Mouse (Mus musculus) MEL (cell line): Measurements from ENCODE around the gene Grem1. TPM values are rescaled to one million over a fixed set of nuclear protein-coding genes. Genes with fewer than 3 reads are reported as not detected.

Experiments
- DNase-seq: peaks from one replicate; pipeline ENCODE4 v3.0.0; 2011; ENCODE audit warnings: low read depth, low spot score
- H3K27ac ChIP-seq: 2 replicates; pipeline ENCODE4 v1.5.1; 2012; ENCODE audit warnings: low read depth, mild to moderate bottlenecking, control low read depth, low read length, moderate library complexity; ENCODE audit not compliant: control insufficient read depth
- H3K27me3 ChIP-seq, 2 experiments: fragments of 150-350 bp in 1 of 2; sonication (generic) in 1 of 2; 2 replicates each; pipeline ENCODE4 v1.6.1; 2012; ENCODE audit warnings: low read length in 2 of 2, mild to moderate bottlenecking in 2 of 2, improper control_type of control experiment in 1 of 2, moderate library complexity in 1 of 2; ENCODE audit not compliant: insufficient read depth in 2 of 2, control insufficient read depth in 1 of 2
- H3K36me3 ChIP-seq, 2 experiments: 2 replicates each; pipeline ENCODE4 v1.6.1; 2012 to 2014; ENCODE audit warnings: low read length in 2 of 2, improper control_type of control experiment in 1 of 2, inconsistent platforms in 1 of 2, mild to moderate bottlenecking in 1 of 2; ENCODE audit not compliant: insufficient read depth in 2 of 2, control insufficient read depth in 1 of 2
- H3K4me1 ChIP-seq, 2 experiments: fragments of 150-350 bp in 1 of 2; sonication (generic) in 1 of 2; 2 replicates each; pipeline ENCODE4 v1.6.1; 2012; ENCODE audit warnings: low read length in 2 of 2, improper control_type of control experiment in 1 of 2, mild to moderate bottlenecking in 1 of 2; ENCODE audit not compliant: insufficient read depth in 2 of 2, control insufficient read depth in 1 of 2
- H3K4me3 ChIP-seq, 2 experiments: fragments of 150-350 bp in 1 of 2; sonication (generic) in 1 of 2; 2 replicates each; pipeline ENCODE4 v1.5.1; 2012; ENCODE audit warnings: low read depth in 2 of 2, low read length in 2 of 2, mild to moderate bottlenecking in 2 of 2, moderate library complexity in 2 of 2, control low read depth in 1 of 2, improper control_type of control experiment in 1 of 2; ENCODE audit not compliant: control insufficient read depth in 1 of 2, insufficient read depth in 1 of 2
- H3K79me2 ChIP-seq: 2 replicates; pipeline ENCODE4 v1.6.1; 2012; ENCODE audit warnings: mild to moderate bottlenecking, low read length, moderate library complexity; ENCODE audit not compliant: control insufficient read depth, poor library complexity, insufficient read depth
- H3K9ac ChIP-seq: 2 replicates; pipeline ENCODE4 v1.6.1; 2012; ENCODE audit warnings: low read depth, mild to moderate bottlenecking, control low read depth, low read length, moderate library complexity; ENCODE audit not compliant: control insufficient read depth, poor library complexity, severe bottlenecking
- H3K9me3 ChIP-seq: fragments of 150-350 bp; sonication (generic); replicated peaks from 2 replicates; pipeline ENCODE4 v1.6.1; 2012; ENCODE audit warnings: mild to moderate bottlenecking, low read length, improper control_type of control experiment, moderate library complexity; ENCODE audit not compliant: insufficient read depth
- CHD1 ChIP-seq: IDR thresholded peaks from 2 replicates; pipeline ENCODE4 v1.6.1; 2012; ENCODE audit warnings: low read depth, mild to moderate bottlenecking, inconsistent platforms, low read length, improper control_type of control experiment
- ELF1 ChIP-seq: IDR thresholded peaks from 2 replicates; pipeline ENCODE4 v1.6.1; 2014; ENCODE audit warnings: low read depth, mild to moderate bottlenecking, inconsistent platforms, low read length, improper control_type of control experiment, moderate library complexity
- EP300 ChIP-seq, 2 experiments: IDR thresholded peaks; 2 replicates each; pipeline ENCODE4 v1.6.1; 2011; ENCODE audit warnings: improper control_type of control experiment in 2 of 2, low read length in 2 of 2, low read depth in 1 of 2, mild to moderate bottlenecking in 1 of 2
- GATA1 ChIP-seq: IDR thresholded peaks from 2 replicates; pipeline ENCODE4 v1.6.1; 2011; ENCODE audit warnings: low read depth, low read length, improper control_type of control experiment
- HCFC1 ChIP-seq: IDR thresholded peaks from 2 replicates; pipeline ENCODE4 v1.6.1; 2012; ENCODE audit warnings: low read depth, mild to moderate bottlenecking, inconsistent platforms, low read length, improper control_type of control experiment, moderate library complexity
- JUND ChIP-seq: IDR thresholded peaks from 2 replicates; pipeline ENCODE4 v1.6.1; 2011; ENCODE audit warnings: low read depth, mild to moderate bottlenecking, improper control_type of control experiment, low read length
- MAFK ChIP-seq: IDR thresholded peaks from 2 replicates; pipeline ENCODE4 v1.6.1; 2011; ENCODE audit warnings: low read depth, mild to moderate bottlenecking, low read length, improper control_type of control experiment, borderline replicate concordance
- MXI1 ChIP-seq: IDR thresholded peaks from 2 replicates; pipeline ENCODE4 v1.6.1; 2011; ENCODE audit warnings: mild to moderate bottlenecking, low read depth, low read length, improper control_type of control experiment
- MYB ChIP-seq: IDR thresholded peaks from 2 replicates; pipeline ENCODE4 v1.6.1; 2011; ENCODE audit warnings: mild to moderate bottlenecking, low read depth, low read length, improper control_type of control experiment
- MYC ChIP-seq: IDR thresholded peaks from 2 replicates; pipeline ENCODE4 v1.6.1; 2011; ENCODE audit warnings: low read depth, mild to moderate bottlenecking, low read length, improper control_type of control experiment, moderate library complexity
- NELFE ChIP-seq: IDR thresholded peaks from 2 replicates; pipeline ENCODE4 v1.6.1; 2011; ENCODE audit warnings: low read depth, low read length, improper control_type of control experiment
- NRF1 ChIP-seq: IDR thresholded peaks from 2 replicates; pipeline ENCODE4 v1.6.1; 2014; ENCODE audit warnings: low read depth, mild to moderate bottlenecking, inconsistent platforms, low read length, improper control_type of control experiment, moderate library complexity; ENCODE audit not compliant: poor library complexity, insufficient read depth, severe bottlenecking
- POLR2A ChIP-seq, 2 experiments: IDR thresholded peaks; 2 replicates each; pipeline ENCODE4 v1.6.1; 2011 to 2012; ENCODE audit warnings: low read length in 2 of 2, mild to moderate bottlenecking in 2 of 2, control low read depth in 1 of 2, improper control_type of control experiment in 1 of 2, low read depth in 1 of 2, moderate library complexity in 1 of 2; ENCODE audit not compliant: control insufficient read depth in 1 of 2, insufficient read depth in 1 of 2, poor library complexity in 1 of 2
- POLR2AphosphoS2 ChIP-seq: IDR thresholded peaks from 2 replicates; pipeline ENCODE4 v1.6.1; 2011; ENCODE audit warnings: low read length, improper control_type of control experiment
- RCOR1 ChIP-seq: IDR thresholded peaks from 2 replicates; pipeline ENCODE4 v1.6.1; 2012; ENCODE audit warnings: low read depth, mild to moderate bottlenecking, inconsistent platforms, low read length, improper control_type of control experiment
- SIN3A ChIP-seq: IDR thresholded peaks from 2 replicates; pipeline ENCODE4 v1.6.1; 2012; ENCODE audit warnings: low read length, improper control_type of control experiment, inconsistent platforms
- SMC3 ChIP-seq: IDR thresholded peaks from 2 replicates; pipeline ENCODE4 v1.6.1; 2011; ENCODE audit warnings: low read depth, low read length, improper control_type of control experiment
- TAL1 ChIP-seq: IDR thresholded peaks from 2 replicates; pipeline ENCODE4 v1.6.1; 2012; ENCODE audit warnings: mild to moderate bottlenecking, inconsistent platforms, low read length, moderate library complexity, mixed read lengths
- TBP ChIP-seq: IDR thresholded peaks from 2 replicates; pipeline ENCODE4 v1.8.0; 2011; ENCODE audit warnings: low read depth, low read length, improper control_type of control experiment
- TCF12 ChIP-seq: IDR thresholded peaks from 2 replicates; pipeline ENCODE4 v1.6.1; 2014; ENCODE audit warnings: low read depth, mild to moderate bottlenecking, inconsistent platforms, low read length, improper control_type of control experiment, moderate library complexity
- USF1 ChIP-seq: IDR thresholded peaks from 2 replicates; pipeline ENCODE4 v1.6.1; 2014; ENCODE audit warnings: low read depth, mild to moderate bottlenecking, inconsistent platforms, low read length, improper control_type of control experiment, moderate library complexity
- USF2 ChIP-seq, 2 experiments: IDR thresholded peaks; 2 replicates each; pipeline ENCODE4 v1.6.1; 2011 to 2012; ENCODE audit warnings: improper control_type of control experiment in 2 of 2, low read length in 2 of 2, borderline replicate concordance in 1 of 2, inconsistent platforms in 1 of 2, low read depth in 1 of 2, mild to moderate bottlenecking in 1 of 2; ENCODE audit not compliant: insufficient read depth in 1 of 2
- ZC3H11A ChIP-seq: IDR thresholded peaks from 2 replicates; pipeline ENCODE4 v1.6.1; 2012; ENCODE audit warnings: low read depth, mild to moderate bottlenecking, inconsistent platforms, low read length, improper control_type of control experiment
- ZKSCAN1 ChIP-seq: IDR thresholded peaks from 2 replicates; pipeline ENCODE4 v1.6.1; 2012; ENCODE audit warnings: low read depth, mild to moderate bottlenecking, inconsistent platforms, low read length, improper control_type of control experiment, moderate library complexity
- ZNF384 ChIP-seq: IDR thresholded peaks from 2 replicates; pipeline ENCODE4 v1.6.1; 2012; ENCODE audit warnings: low read depth, mild to moderate bottlenecking, inconsistent platforms, low read length, improper control_type of control experiment
- polyA plus RNA-seq, 2 experiments: library from polyadenylated mRNA; stranded (reverse) in 1 of 2; unstranded in 1 of 2; fragments of >175 nt in 1 of 2; fragments of >200 nt in 1 of 2; gene quantifications; 2 replicates each; pipeline versions ENCODE4 v1.2.1 to v1.2.4; 2012; ENCODE audit warnings: low replicate concordance in 2 of 2, low read depth in 1 of 2; ENCODE audit not compliant: insufficient read length in 2 of 2, insufficient read depth in 1 of 2, missing spikeins in 1 of 2
- total RNA-seq: library from RNA; depleted of rRNA; stranded (reverse); fragments of 300-350 nt; gene quantifications from 2 replicates; pipeline ENCODE4 v1.2.3, GENCODE M21; 2012

The Grem1 gene
- total and polyA plus RNA-seq, 3 experiments: not detected

DNA sequence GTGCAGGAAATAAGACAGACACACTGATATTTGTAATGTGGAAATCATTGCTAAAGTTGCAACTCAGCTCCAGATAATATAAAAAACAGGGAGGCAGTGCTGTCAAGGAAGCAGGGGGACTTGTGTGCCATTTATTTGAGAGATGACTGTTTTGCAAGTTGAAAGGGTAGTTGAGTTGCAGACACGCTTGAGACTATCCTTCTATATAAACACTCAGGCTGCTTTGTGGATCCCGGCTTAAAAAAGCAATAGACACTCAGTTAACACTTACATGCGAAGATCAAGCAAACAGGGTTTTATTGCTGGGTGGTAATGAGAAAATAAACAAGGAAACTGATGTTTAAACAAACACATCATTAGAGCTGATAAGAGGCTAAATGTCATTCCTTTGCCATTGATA, 26.4 kb upstream of the Grem1 start:
- Histone ChIP-seq H3K9me3 (no peaks in the 10 kb centered on the region), H3K9ac (no peak overlapping the region), H3K4me3 (no peak overlapping the region), H3K79me2 (no peaks in the 10 kb centered on the region), H3K36me3 (no peaks in the 10 kb centered on the region), H3K4me1 (no peaks in the 10 kb centered on the region), H3K27me3 (no peaks in the 10 kb centered on the region; a peak in 1 of 4 replicates), H3K27ac (no peak overlapping the region)
- no peak for DNase-seq
- TF ChIP-seq POLR2AphosphoS2 (no peak), TAL1 (no peak), NRF1 (no peak), HCFC1 (no peak), MAFK (no peak), TCF12 (no peak), CHD1 (no peak), NELFE (no peak), USF2 (IDR thresholded peaks at IDR 0.05; ENCODE audit: borderline replicate concordance in 1 of 2, insufficient read depth in 1 of 2, low read depth in 1 of 2, low read length in 2 of 2) (no peak), ZNF384 (no peak), TBP (no peak), ELF1 (no peak), GATA1 (no peak), USF1 (no peak), RCOR1 (no peak), MXI1 (no peak)

DNA sequence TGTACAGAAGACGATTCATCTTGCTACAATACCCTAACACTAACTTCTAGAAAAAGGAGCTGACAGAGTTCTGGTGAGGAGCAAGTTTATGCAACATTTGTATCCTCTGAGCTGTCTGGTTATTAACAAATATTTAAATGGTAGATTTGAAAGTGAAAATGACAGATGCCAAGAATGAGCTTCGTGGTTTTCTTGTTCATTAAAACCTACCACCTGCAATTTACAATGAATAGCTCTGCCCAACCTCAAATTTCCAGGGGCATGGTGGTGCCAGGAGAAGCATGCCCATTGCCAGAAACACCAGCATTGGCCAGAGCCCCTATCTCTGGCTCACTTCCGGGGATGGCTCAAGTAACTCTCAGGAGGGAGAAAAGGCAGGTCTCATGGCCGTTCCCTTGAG, 23.1 kb upstream of the Grem1 start:
- Histone ChIP-seq H3K79me2 (no peaks in the 10 kb centered on the region), H3K4me3 (no peak overlapping the region), H3K27me3 (no peaks in the 10 kb centered on the region; a peak in 1 of 4 replicates), H3K9me3 (no peaks in the 10 kb centered on the region), H3K9ac (no peak overlapping the region), H3K36me3 (no peaks in the 10 kb centered on the region), H3K4me1 (no peaks in the 10 kb centered on the region), H3K27ac (no peak overlapping the region)
- no peak for TF ChIP-seq RCOR1
- no peak for TF ChIP-seq SMC3
- TF ChIP-seq MAFK: no peak
- no peak for TF ChIP-seq EP300 (IDR thresholded peaks at IDR 0.05; ENCODE audit: low read depth in 1 of 2, low read length in 2 of 2)
- TF ChIP-seq TCF12: no peak
- TF ChIP-seq TBP: no peak
- TF ChIP-seq ZNF384: no peak
- TF ChIP-seq POLR2A (IDR thresholded peaks at IDR 0.05; ENCODE audit: control insufficient read depth in 1 of 2, insufficient read depth in 1 of 2, low read depth in 1 of 2, low read length in 2 of 2, poor library complexity in 1 of 2): no peak
- no peak for TF ChIP-seq MXI1
- TF ChIP-seq ZC3H11A: no peak
- no peak for TF ChIP-seq GATA1
- no peak for TF ChIP-seq MYC
- no peak for TF ChIP-seq MYB
- TF ChIP-seq JUND: no peak
- TF ChIP-seq SIN3A: no peak
- no peak for TF ChIP-seq ZKSCAN1
- no peak for DNase-seq
